Mouse (Mus musculus) CH12.LX (cell line): ENCODE data around the gene Fam72a. TPM values are rescaled to one million over a fixed set of nuclear protein-coding genes. Genes with fewer than 3 reads are reported as not detected.

Experiments
- DNase-seq: peaks from one replicate; pipeline ENCODE4 v3.0.0-alpha.2; 2013; ENCODE audit errors: extremely low read depth
- H3K27ac ChIP-seq: 2 replicates; pipeline ENCODE4 v1.5.1; 2012; ENCODE audit warnings: low read depth, mild to moderate bottlenecking, control low read depth, moderate library complexity; ENCODE audit not compliant: insufficient read depth
- H3K27me3 ChIP-seq: replicated peaks from 2 replicates; pipeline ENCODE3; 2012; ENCODE audit warnings: inconsistent platforms
- H3K36me3 ChIP-seq, 2 experiments: replicated peaks in 1 of 2; 2 replicates each; pipeline versions ENCODE3 to v1.6.1; 2012; ENCODE audit warnings: inconsistent platforms in 1 of 2, low read length in 1 of 2, mild to moderate bottlenecking in 1 of 2, mixed read lengths in 1 of 2, moderate library complexity in 1 of 2; ENCODE audit not compliant: control insufficient read depth in 1 of 2, insufficient read depth in 1 of 2
- H3K4me1 ChIP-seq, 2 experiments: 2 replicates each; pipeline ENCODE4 v1.6.1; 2012; ENCODE audit warnings: inconsistent platforms in 1 of 2, moderate library complexity in 1 of 2; ENCODE audit not compliant: insufficient read depth in 2 of 2, control insufficient read depth in 1 of 2
- H3K4me2 ChIP-seq: 2 replicates; pipeline ENCODE4 v1.6.1; 2012; ENCODE audit warnings: low read depth, mild to moderate bottlenecking, control low read depth; ENCODE audit not compliant: poor library complexity, insufficient read depth, severe bottlenecking
- H3K4me3 ChIP-seq, 3 experiments: fragments of 150-350 bp in 1 of 3; sonication (generic) in 1 of 3; replicated peaks in 1 of 3; 2 replicates each; pipeline versions ENCODE3 to v1.5.1; 2011 to 2012; ENCODE audit warnings: low read depth in 2 of 3, low read length in 2 of 3, mild to moderate bottlenecking in 2 of 3, moderate library complexity in 2 of 3, control low read depth in 1 of 3, improper control_type of control experiment in 1 of 3, inconsistent platforms in 1 of 3, mixed read lengths in 1 of 3; ENCODE audit not compliant: poor library complexity in 1 of 3
- H3K79me2 ChIP-seq: replicated peaks from 2 replicates; pipeline ENCODE4 v1.6.1; 2012; ENCODE audit warnings: mild to moderate bottlenecking, moderate library complexity; ENCODE audit not compliant: control insufficient read depth, poor library complexity, insufficient read depth, severe bottlenecking; ENCODE audit errors: extremely low read depth
- H3K9ac ChIP-seq: 2 replicates; pipeline ENCODE4 v1.6.1; 2012; ENCODE audit warnings: low read depth, mild to moderate bottlenecking, control low read depth, moderate library complexity; ENCODE audit not compliant: insufficient read depth
- H3K9me3 ChIP-seq: replicated peaks from 2 replicates; pipeline ENCODE3; 2012; ENCODE audit warnings: low read length, inconsistent platforms, mixed read lengths
- CHD2 ChIP-seq: IDR thresholded peaks from 2 replicates; pipeline ENCODE4 v1.6.1; 2011; ENCODE audit warnings: low read length, improper control_type of control experiment
- EP300 ChIP-seq: IDR thresholded peaks from 2 replicates; pipeline ENCODE4 v1.6.1; 2011; ENCODE audit warnings: low read length, improper control_type of control experiment
- GABPA ChIP-seq: IDR thresholded peaks from 2 replicates; pipeline ENCODE4 v1.6.1; 2012; ENCODE audit warnings: low read depth, low read length, improper control_type of control experiment, inconsistent platforms; ENCODE audit not compliant: insufficient replicate concordance
- KAT2A ChIP-seq: IDR thresholded peaks from 2 replicates; pipeline ENCODE4 v1.6.1; 2012; ENCODE audit warnings: low read length, improper control_type of control experiment, inconsistent platforms; ENCODE audit not compliant: insufficient replicate concordance
- MAFK ChIP-seq: IDR thresholded peaks from 2 replicates; pipeline ENCODE4 v1.6.1; 2011; ENCODE audit warnings: low read length, improper control_type of control experiment; ENCODE audit not compliant: insufficient replicate concordance
- MAX ChIP-seq: IDR thresholded peaks from 2 replicates; pipeline ENCODE4 v1.6.1; 2011; ENCODE audit warnings: low read length, improper control_type of control experiment
- MAZ ChIP-seq: IDR thresholded peaks from 2 replicates; pipeline ENCODE4 v1.6.1; 2012; ENCODE audit warnings: low read depth, mild to moderate bottlenecking, inconsistent platforms, low read length, improper control_type of control experiment, moderate library complexity
- MXI1 ChIP-seq: IDR thresholded peaks from 2 replicates; pipeline ENCODE4 v1.6.1; 2011; ENCODE audit warnings: mild to moderate bottlenecking, low read depth, low read length, improper control_type of control experiment
- POLR2A ChIP-seq: IDR thresholded peaks from 2 replicates; pipeline ENCODE4 v1.6.1; 2011; ENCODE audit warnings: low read depth, mild to moderate bottlenecking, improper control_type of control experiment, low read length
- RAD21 ChIP-seq: IDR thresholded peaks from 2 replicates; pipeline ENCODE4 v1.6.1; 2011; ENCODE audit warnings: low read depth, mild to moderate bottlenecking, low read length, improper control_type of control experiment, moderate library complexity
- SIN3A ChIP-seq: IDR thresholded peaks from 2 replicates; pipeline ENCODE4 v1.6.1; 2012; ENCODE audit warnings: low read length, improper control_type of control experiment, inconsistent platforms
- UBTF ChIP-seq: IDR thresholded peaks from 2 replicates; pipeline ENCODE4 v1.6.1; 2012; ENCODE audit warnings: low read depth, mild to moderate bottlenecking, inconsistent platforms, low read length, improper control_type of control experiment, moderate library complexity
- USF1 ChIP-seq: IDR thresholded peaks from 2 replicates; pipeline ENCODE4 v1.6.1; 2014; ENCODE audit warnings: low read depth, mild to moderate bottlenecking, inconsistent platforms, low read length, improper control_type of control experiment
- ZNF384 ChIP-seq: IDR thresholded peaks from 2 replicates; pipeline ENCODE4 v1.6.1; 2012; ENCODE audit warnings: low read depth, low read length, improper control_type of control experiment, inconsistent platforms
- dilution Hi-C: fragments of 300-500 bp; cut with MboI; formaldehyde crosslinking; loops from 2 replicates; pipeline ENCODE4 v1.14.3; 2020; ENCODE audit warnings: low sequenced_read_pairs; ENCODE audit not compliant: extremely low pct_unique_long_range_greater_than_20kb, extremely low pct_ligation_motif_present
- in situ Hi-C: fragments of 300-500 bp; cut with MboI; formaldehyde crosslinking; loops from 3 replicates; pipeline ENCODE4 v1.14.3; 2019; ENCODE audit warnings: low sequenced_read_pairs, low pct_ligation_motif_present, low pct_unique_long_range_greater_than_20kb, mixed read lengths
- polyA plus RNA-seq: library from polyadenylated mRNA; unstranded; fragments of >175 nt; gene quantifications from 2 replicates; pipeline ENCODE4 v1.2.1, GENCODE M21; 2012; ENCODE audit warnings: low read depth; ENCODE audit not compliant: insufficient read length
- total RNA-seq, 2 experiments: library from RNA; depleted of rRNA; stranded (reverse); fragments of 300-350 nt in 1 of 2; fragments of >200 nt in 1 of 2; gene quantifications; 2 replicates each; pipeline ENCODE4 v1.2.3; 2012 to 2014

Gene Fam72a
- total and polyA plus RNA-seq, 3 experiments = 10.5 to 22.4 (median 19.1) TPM

DNA sequence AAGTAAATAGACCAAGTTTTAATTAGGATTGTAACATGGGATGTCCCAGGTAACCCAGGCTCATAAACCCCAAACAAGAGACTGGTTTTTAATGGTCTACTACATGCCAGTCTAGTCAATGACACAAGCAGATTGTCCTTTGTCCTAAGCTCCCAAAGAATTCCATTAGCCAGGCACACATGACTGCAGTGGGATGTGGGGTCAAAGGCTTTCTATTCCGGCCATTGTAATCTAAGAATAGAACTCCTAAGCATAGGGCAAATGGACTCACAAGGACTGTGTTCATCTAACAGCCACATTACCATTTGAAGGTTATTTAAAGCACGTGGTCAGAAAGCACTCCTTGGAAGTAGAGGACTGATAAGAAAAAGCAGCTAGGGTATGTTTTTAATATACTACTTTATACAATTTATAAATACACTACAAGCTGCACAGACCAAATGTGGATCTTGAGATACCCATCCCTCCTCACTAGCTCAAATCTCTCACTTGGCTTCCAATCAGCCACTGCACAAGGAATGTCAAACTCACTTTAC, 48.9 kb upstream of the Fam72a start:
- Histone ChIP-seq H3K79me2 (peaks cover 6% of the 10 kb centered on the region), H3K9ac (no peak overlapping the region), H3K27me3 (no peaks in the 10 kb centered on the region), H3K36me3 (peaks cover 0 to 1% of the 10 kb centered on the region in 2 experiments), H3K4me2 (no peak overlapping the region), H3K4me3 (no peak overlapping the region), H3K4me1 (peaks cover 2 to 50% of the 10 kb centered on the region in 2 experiments; a peak in 2 of 4 replicates), H3K27ac (no peak overlapping the region), H3K9me3 (no peaks in the 10 kb centered on the region)
- no peak for TF ChIP-seq UBTF
- no peak for TF ChIP-seq MAX
- TF ChIP-seq KAT2A = no peak
- no peak for TF ChIP-seq GABPA
- no peak for TF ChIP-seq USF1
- TF ChIP-seq ZNF384 = no peak
- no peak for TF ChIP-seq MAZ
- TF ChIP-seq POLR2A = no peak
- TF ChIP-seq SIN3A = no peak
- TF ChIP-seq MXI1 = no peak
- dilution Hi-C loops (no loop called here), in situ Hi-C loops (no loop called here)
- no peak for DNase-seq

DNA sequence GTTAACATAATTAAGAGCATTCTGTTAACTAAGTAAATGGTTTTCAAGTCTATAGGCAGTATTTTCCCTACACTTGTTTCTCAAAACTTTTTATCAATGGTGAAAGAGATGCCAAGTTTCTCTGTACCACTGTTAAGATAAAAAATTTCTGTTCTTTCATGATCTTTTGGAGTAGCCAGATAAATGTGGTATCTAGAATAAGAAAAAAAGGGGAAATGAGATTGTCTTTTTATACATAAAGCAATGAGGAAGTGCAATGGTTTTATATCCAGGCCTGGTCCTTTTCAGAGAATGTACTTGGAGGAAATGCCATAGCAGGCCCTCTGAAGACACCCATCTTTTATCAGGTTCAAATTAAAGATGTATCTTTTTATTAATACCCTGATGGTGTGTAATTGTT, 46.3 kb upstream of the Fam72a start:
- Histone ChIP-seq H3K4me1 (peaks cover 0 to 40% of the 10 kb centered on the region in 2 experiments; a peak in 2 of 4 replicates), H3K27me3 (no peaks in the 10 kb centered on the region), H3K9me3 (no peaks in the 10 kb centered on the region)
- TF ChIP-seq KAT2A (no peak), CHD2 (no peak), MAFK (no peak), RAD21 (no peak)
- TF ChIP-seq, all 38 proteins: peak for 0
- H3K79me2 ChIP-seq = peaks cover 11% of the 10 kb centered on the region
- no peak overlapping the region for H3K4me2 ChIP-seq
- H3K36me3 ChIP-seq = no peaks in the 10 kb centered on the region
- in situ Hi-C loops = no loop called here
- no peak overlapping the region for H3K27ac ChIP-seq
- dilution Hi-C loops = no loop called here
- no peak overlapping the region for H3K4me3 ChIP-seq
- no peak for DNase-seq
- H3K9ac ChIP-seq = no peak overlapping the region

- in situ Hi-C loops = no loop called here
- no peak overlapping the region for H3K27ac ChIP-seq
- dilution Hi-C loops = no loop called here
- no peaks in the 10 kb centered on the region for H3K27me3 ChIP-seq
- no peak overlapping the region for H3K4me2 ChIP-seq
- TF ChIP-seq CHD2 = no peak
- TF ChIP-seq EP300 = 0 out of 2 replicates have a peak, but pooled peaks have one; percentile 26
- TF ChIP-seq, all 38 proteins: peak for 1
- no peaks in the 10 kb centered on the region for H3K36me3 ChIP-seq
- no peaks in the 10 kb centered on the region for H3K9me3 ChIP-seq
- H3K4me1 ChIP-seq = peaks cover 0 to 47% of the 10 kb centered on the region in 2 experiments; a peak in 2 of 4 replicates
- no peak overlapping the region for H3K9ac ChIP-seq
- H3K79me2 ChIP-seq = peaks cover 13% of the 10 kb centered on the region
- peak; percentile 25 for DNase-seq
- no peak overlapping the region for H3K4me3 ChIP-seq
These were observed 45.5 kb upstream of the Fam72a start for GRCm38 (mm10) chr1:131482242-131482641.
